Mouse (Mus musculus) spleen, adult 2 months (tissue): ENCODE data around the gene Gadd45a.

Source experiments
- CTCF ChIP-seq: fragments of 200-500 bp; IDR thresholded peaks from 2 replicates; pipeline ENCODE4 v1.5.1; 2011; ENCODE audit warnings: mild to moderate bottlenecking, inconsistent platforms; ENCODE audit not compliant: insufficient read depth, insufficient read length, insufficient replicate concordance; ENCODE audit errors: extremely low read depth
- POLR2A ChIP-seq: fragments of 200-500 bp; IDR thresholded peaks from 2 replicates; pipeline ENCODE4 v1.6.1; 2011; ENCODE audit warnings: low read depth, low read length, inconsistent platforms

GRCm38 (mm10) chr6:67026661-67027060 lies 10.6 kb downstream of the Gadd45a start:
- TF ChIP-seq CTCF = no peak
- TF ChIP-seq POLR2A = no peak
